Comparison of ENCODE assay signal across 9 mouse cellular contexts in the genomic region with DNA sequence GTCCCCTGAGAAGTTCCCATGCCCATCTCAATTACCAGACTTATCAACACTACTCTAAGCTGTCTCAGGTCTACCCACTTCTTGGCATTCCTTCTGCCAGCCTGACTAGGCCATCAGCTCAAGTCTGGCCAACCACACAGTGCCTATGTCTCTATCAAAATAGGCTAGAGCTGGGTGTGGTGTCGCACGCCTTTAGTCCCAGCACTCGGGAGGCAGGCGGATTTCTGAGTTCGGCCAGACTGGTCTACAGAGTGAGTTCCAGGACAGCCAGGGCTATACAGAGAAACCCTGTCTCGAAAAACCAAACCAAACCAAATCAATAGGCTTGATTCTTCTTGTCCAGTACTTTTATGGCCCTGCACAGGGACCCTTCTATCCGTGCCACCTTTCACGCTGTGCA. TPM values are rescaled to one million over a fixed set of nuclear protein-coding genes. Genes with fewer than 3 reads are reported as not detected.
DNase-seq lines count a peak whose midpoint lies in the region; ATAC-seq and TF ChIP-seq lines count a peak whose summit lies in the region.
"Had no signal": no experiment of that assay in that cellular context is flagged by ENCODE, and none has a peak within 500 bp of the region (broad histone marks: within the 10 kb centered on the region; RNA-seq: fewer than 3 reads in every experiment).

No protein-coding gene starts in this region.

- H3K36me3 ChIP-seq in intestine, embryonic 15.5 days, result no peaks in the 10 kb centered on the region
- H3K36me3 ChIP-seq in intestine, postnatal 0 days (ENCODE audit: control insufficient read depth, insufficient read depth), result peaks cover 5% of the 10 kb centered on the region; the same call in 1 of the 2 replicates
- peaks cover 42% of the 10 kb centered on the region for H3K36me3 ChIP-seq in E14TG2a.4 (ENCODE audit: insufficient read depth, low read length)
- H3K36me3 ChIP-seq in embryonic facial prominence, embryonic 10.5 days (replicated peaks), result peaks cover 45% of the 10 kb centered on the region
- H3K36me3 ChIP-seq in liver, embryonic 12.5 days, result peaks cover 52% of the 10 kb centered on the region

- ATAC-seq in intestine, embryonic 15.5 days, result no peak
- no peak for ATAC-seq in intestine, postnatal 0 days
- no peak for ATAC-seq in liver, embryonic 12.5 days
- ATAC-seq in activated CD4-positive, CD25-positive, alpha-beta regulatory T cell, adult 4 months, result no peak

- H3K4me1 ChIP-seq in intestine, embryonic 15.5 days (replicated peaks), result peaks cover 16% of the 10 kb centered on the region
- H3K4me1 ChIP-seq in intestine, postnatal 0 days (replicated peaks; ENCODE audit: control insufficient read depth, insufficient read depth, low read length), result peaks cover 1% of the 10 kb centered on the region; the same call in 1 of the 2 replicates
- H3K4me1 ChIP-seq in E14TG2a.4 (replicated peaks; ENCODE audit: low read depth, low read length), result peaks cover 60% of the 10 kb centered on the region
- H3K4me1 ChIP-seq in embryonic facial prominence, embryonic 10.5 days, result peaks cover 57% of the 10 kb centered on the region
- peaks cover 56% of the 10 kb centered on the region for H3K4me1 ChIP-seq in liver, embryonic 12.5 days

- no peak overlapping the region for H3K27ac ChIP-seq in intestine, embryonic 15.5 days
- H3K27ac ChIP-seq in intestine, postnatal 0 days (ENCODE audit: low read depth, low read length), result no peak overlapping the region
- H3K27ac ChIP-seq in embryonic facial prominence, embryonic 10.5 days (replicated peaks), result no peak overlapping the region
- H3K27ac ChIP-seq in liver, embryonic 12.5 days, result peak overlapping the region; percentile 74

- no peak overlapping the region for H3K9ac ChIP-seq in intestine, embryonic 15.5 days
- H3K9ac ChIP-seq in intestine, postnatal 0 days (ENCODE audit: low read depth, low read length), result no peak overlapping the region
- peak overlapping the region; percentile 47 for H3K9ac ChIP-seq in liver, embryonic 12.5 days

- intact Hi-C loops in left cerebral cortex, postnatal 14 days (cut with DNase I), result no loop called here

- peak overlapping the region; percentile 39 for H3K4me2 ChIP-seq in intestine, embryonic 15.5 days (replicated peaks)
- H3K4me2 ChIP-seq in intestine, postnatal 0 days (replicated peaks; ENCODE audit: low read depth), result no peak overlapping the region
- H3K4me2 ChIP-seq in liver, embryonic 12.5 days, result peak overlapping the region; percentile 99

- DNase-seq in embryonic facial prominence, embryonic 10.5 days (ENCODE audit: low spot score), result no peak
- DNase-seq in left cerebral cortex, postnatal 14 days (ENCODE audit: low spot score in 2 of 2), result no peak
- no peak for DNase-seq in left cerebral cortex, adult 11 months (ENCODE audit: low spot score)
- DNase-seq: layer of hippocampus, postnatal 36 days had no signal

- H3K27me3 ChIP-seq in intestine, embryonic 15.5 days (replicated peaks), result no peaks in the 10 kb centered on the region
- no peaks in the 10 kb centered on the region for H3K27me3 ChIP-seq in intestine, postnatal 0 days (replicated peaks; ENCODE audit: control insufficient read depth, insufficient read depth, low read length)
- peaks cover 7% of the 10 kb centered on the region for H3K27me3 ChIP-seq in E14TG2a.4 (ENCODE audit: insufficient read depth, low read length)
- H3K27me3 ChIP-seq in embryonic facial prominence, embryonic 10.5 days (replicated peaks; ENCODE audit: low read depth, poor library complexity, severe bottlenecking), result no peaks in the 10 kb centered on the region
- H3K27me3 ChIP-seq in liver, embryonic 12.5 days (replicated peaks), result no peaks in the 10 kb centered on the region

- 90% methylated on average over 8 of the region's 8 CpGs for WGBS in intestine, embryonic 15.5 days
- WGBS in intestine, postnatal 0 days, result 81% methylated on average over 8 of the region's 8 CpGs
- WGBS in embryonic facial prominence, embryonic 10.5 days, result 95% methylated on average over 8 of the region's 8 CpGs
- 67% methylated on average over 8 of the region's 8 CpGs for WGBS in liver, embryonic 12.5 days (ENCODE audit: insufficient replicate concordance)

- no peak for TF ChIP-seq CTCF in intestine, postnatal 0 days (IDR thresholded peaks at IDR 0.05; ENCODE audit: low read depth)
- no peak for TF ChIP-seq CTCF in E14TG2a.4 (conservative IDR thresholded peaks at IDR 0.05; ENCODE audit: low read length)

- no peaks in the 10 kb centered on the region for H3K9me3 ChIP-seq in intestine, embryonic 15.5 days
- no peaks in the 10 kb centered on the region for H3K9me3 ChIP-seq in intestine, postnatal 0 days (ENCODE audit: control insufficient read depth)
- H3K9me3 ChIP-seq in E14TG2a.4 (ENCODE audit: low read length), result no peaks in the 10 kb centered on the region
- no peaks in the 10 kb centered on the region for H3K9me3 ChIP-seq in embryonic facial prominence, embryonic 10.5 days
- no peaks in the 10 kb centered on the region for H3K9me3 ChIP-seq in liver, embryonic 12.5 days (replicated peaks)

- no peak overlapping the region for H3K4me3 ChIP-seq in intestine, embryonic 15.5 days (replicated peaks)
- H3K4me3 ChIP-seq in intestine, postnatal 0 days (ENCODE audit: low read depth, low read length), result no peak overlapping the region
- H3K4me3 ChIP-seq in E14TG2a.4 (replicated peaks; ENCODE audit: low read length), result 0 out of 2 replicates have a peak overlapping the region, but pooled peaks have one; percentile 14
- H3K4me3 ChIP-seq in embryonic facial prominence, embryonic 10.5 days, result peak overlapping the region; percentile 86
- peak overlapping the region; percentile 49 for H3K4me3 ChIP-seq in liver, embryonic 12.5 days

RNA-seq across cellular contexts. Expression of a gene that starts 1.9 kb away (rescaled TPM):
- polyA plus RNA-seq in intestine, embryonic 15.5 days (2015; fragmentation: Nextera tagmentation; extraction: Ambion mirVana), result 90.1 TPM in 2 replicates
- 127 and 132 TPM in 2 replicates for polyA plus RNA-seq in intestine, postnatal 0 days (2015; fragmentation: Nextera tagmentation; extraction: Ambion mirVana)
- 62.3 and 63.3 TPM in 2 replicates for polyA plus RNA-seq in embryonic facial prominence, embryonic 10.5 days (2016; fragmentation: Nextera tagmentation; extraction: Ambion mirVana)
- 95.4 and 103 TPM in 2 replicates for polyA plus RNA-seq in liver, embryonic 12.5 days (2016; fragmentation: Nextera tagmentation; extraction: Ambion mirVana)
- 10 to 100 TPM; 27.3 to 28.2 TPM for total RNA-seq in left cerebral cortex, postnatal 14 days (2021)
- 100 to 1,000 TPM in 1 of 2 experiments, 10 to 100 TPM in 1; 76.4 to 122 TPM for polyA plus RNA-seq in activated CD4-positive, CD25-positive, alpha-beta regulatory T cell, adult 4 months (2017; shearing (Covaris generic))

RNA-seq across cellular contexts. Expression of a gene that starts 4.0 kb away (rescaled TPM):
- polyA plus RNA-seq in intestine, embryonic 15.5 days (2015; fragmentation: Nextera tagmentation; extraction: Ambion mirVana), result 261 and 315 TPM in 2 replicates
- polyA plus RNA-seq in intestine, postnatal 0 days (2015; fragmentation: Nextera tagmentation; extraction: Ambion mirVana), result 31.2 and 34.9 TPM in 2 replicates
- polyA plus RNA-seq in embryonic facial prominence, embryonic 10.5 days (2016; fragmentation: Nextera tagmentation; extraction: Ambion mirVana), result 589 and 605 TPM in 2 replicates
- 298 and 306 TPM in 2 replicates for polyA plus RNA-seq in liver, embryonic 12.5 days (2016; fragmentation: Nextera tagmentation; extraction: Ambion mirVana)
- total RNA-seq in left cerebral cortex, postnatal 14 days (2021), result 1 to 10 TPM; 5.7 to 6.4 TPM
- not detected for polyA plus RNA-seq in activated CD4-positive, CD25-positive, alpha-beta regulatory T cell, adult 4 months (2017; shearing (Covaris generic))

RNA-seq across cellular contexts. Expression of a gene that starts 41.6 kb away (rescaled TPM):
- 32.3 and 32.5 TPM in 2 replicates for polyA plus RNA-seq in intestine, embryonic 15.5 days (2015; fragmentation: Nextera tagmentation; extraction: Ambion mirVana)
- polyA plus RNA-seq in intestine, postnatal 0 days (2015; fragmentation: Nextera tagmentation; extraction: Ambion mirVana), result 20.6 and 23.1 TPM in 2 replicates
- polyA plus RNA-seq in embryonic facial prominence, embryonic 10.5 days (2016; fragmentation: Nextera tagmentation; extraction: Ambion mirVana), result 21.0 and 22.3 TPM in 2 replicates
- 27.4 and 28.0 TPM in 2 replicates for polyA plus RNA-seq in liver, embryonic 12.5 days (2016; fragmentation: Nextera tagmentation; extraction: Ambion mirVana)
- total RNA-seq in left cerebral cortex, postnatal 14 days (2021), result 10 to 100 TPM; 26.8 to 31.4 TPM
- 1 to 10 TPM; 1.6 to 1.9 TPM for polyA plus RNA-seq in activated CD4-positive, CD25-positive, alpha-beta regulatory T cell, adult 4 months (2017; shearing (Covaris generic))

Comparison
In these comparisons a context has a peak if more than half of its experiments do, and no peak if none do; other contexts are left out.
1. H3K4me3 ChIP-seq: peak in E14TG2a.4 (single experiment), embryonic facial prominence, embryonic 10.5 days (single experiment) and liver, embryonic 12.5 days (single experiment); none in intestine, embryonic 15.5 days (single experiment) and intestine, postnatal 0 days (single experiment).
2. RNA of a gene that starts 4.0 kb away (polyA plus RNA-seq): 589 to 605 TPM in embryonic facial prominence, embryonic 10.5 days, 298 to 306 TPM in liver, embryonic 12.5 days, 261 to 315 TPM in intestine, embryonic 15.5 days and 31.2 to 34.9 TPM in intestine, postnatal 0 days; not detected in activated CD4-positive, CD25-positive, alpha-beta regulatory T cell, adult 4 months; every median in the first group is over 10 times any median in the second.